Mouse (Mus musculus): ENCODE measurements at regions not wholly inside any gene's neighbourhood (a gene's known extent, or its start where the extent isn't known, plus 50 kb on each side); places are given as distances from the start of the nearest gene placed in this dataset.

- DNase-seq, result no peak
Measured at GRCm38 (mm10) chr6:93130946-93131685, 187.8 kb upstream of the Adamts9 start.

GRCm38 (mm10) chr6:93119482-93119881, 176.2 kb upstream of the Adamts9 start:
- no peak for DNase-seq

- no peak for DNase-seq
Measured at GRCm38 (mm10) chr6:93113361-93113760, 170.1 kb upstream of the Adamts9 start.

DNA sequence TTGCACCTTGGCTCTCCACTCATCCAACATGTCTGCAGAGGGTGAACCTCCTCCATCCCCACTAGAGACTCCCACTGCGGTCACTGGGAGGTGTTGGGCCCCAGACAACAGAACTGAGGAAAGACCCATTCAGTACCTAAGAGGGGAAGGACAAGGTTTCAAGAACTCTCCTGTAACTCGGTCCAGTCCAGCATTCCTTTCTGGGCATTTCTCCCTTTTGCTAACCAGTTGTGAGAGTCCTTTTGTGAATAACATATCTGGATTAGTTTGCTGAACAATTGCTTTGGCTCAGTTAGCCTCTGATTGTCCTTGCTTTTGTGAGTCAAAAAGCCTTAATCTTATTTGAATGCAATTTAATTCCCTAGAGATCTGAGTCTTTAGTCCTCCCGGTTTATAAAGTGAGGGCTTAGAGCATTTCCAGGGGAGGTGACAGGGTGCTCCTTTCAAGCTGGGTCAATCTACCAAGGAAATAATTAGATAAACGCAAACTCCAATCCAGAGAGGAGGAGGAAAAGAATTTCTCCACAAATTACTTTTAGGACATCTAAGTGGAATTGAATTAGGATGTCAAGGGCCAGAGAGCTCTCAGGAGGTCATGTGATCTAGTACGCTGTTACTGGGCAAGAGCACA, 151.6 kb upstream of the Adamts9 start:
- DNase-seq, result no peak

- no peak for DNase-seq
Measured at GRCm38 (mm10) chr6:93093770-93094169, 150.5 kb upstream of the Adamts9 start.

- no peak for DNase-seq
Measured at GRCm38 (mm10) chr6:93087329-93087728, 144.0 kb upstream of the Adamts9 start.

DNA sequence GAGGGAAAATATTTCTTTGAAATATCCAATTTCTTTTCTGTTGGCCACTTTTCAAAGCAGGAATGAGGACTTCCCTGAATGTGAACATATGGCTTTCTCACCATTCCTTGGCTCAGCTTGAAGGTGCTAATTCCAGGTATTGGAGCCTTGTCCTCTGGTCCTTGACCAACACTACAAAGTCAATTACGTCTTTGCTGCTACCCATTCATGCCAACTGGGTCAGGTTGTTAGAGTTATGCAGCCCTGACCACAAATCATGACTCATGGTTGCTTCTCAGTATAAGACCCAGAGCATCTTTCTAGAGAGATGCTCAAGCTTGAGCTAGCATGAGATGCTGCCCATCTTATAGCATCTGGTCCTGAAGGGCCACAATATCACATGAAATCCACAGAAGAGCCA, 141.0 kb upstream of the Adamts9 start:
- no peak for DNase-seq

DNA sequence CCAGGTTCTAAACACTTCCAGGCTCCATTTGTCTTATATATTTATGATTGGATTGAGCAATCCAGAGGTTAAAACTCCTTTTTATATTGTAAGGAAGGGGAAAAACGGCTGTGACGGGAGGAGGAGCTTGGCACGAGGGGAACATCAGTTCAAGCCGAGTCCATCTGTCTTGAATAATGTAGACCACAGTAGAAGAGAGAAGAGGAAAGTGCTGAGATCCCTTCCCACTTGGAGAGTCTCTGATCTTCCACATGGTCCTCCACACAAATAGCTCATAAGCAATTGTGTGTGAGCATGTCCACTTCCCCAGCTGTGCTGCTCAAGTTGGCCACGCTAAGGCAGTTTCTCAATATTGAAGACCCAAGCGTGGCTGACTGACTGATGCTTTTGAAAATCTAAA, 140.4 kb upstream of the Adamts9 start:
- no peak for DNase-seq

DNA sequence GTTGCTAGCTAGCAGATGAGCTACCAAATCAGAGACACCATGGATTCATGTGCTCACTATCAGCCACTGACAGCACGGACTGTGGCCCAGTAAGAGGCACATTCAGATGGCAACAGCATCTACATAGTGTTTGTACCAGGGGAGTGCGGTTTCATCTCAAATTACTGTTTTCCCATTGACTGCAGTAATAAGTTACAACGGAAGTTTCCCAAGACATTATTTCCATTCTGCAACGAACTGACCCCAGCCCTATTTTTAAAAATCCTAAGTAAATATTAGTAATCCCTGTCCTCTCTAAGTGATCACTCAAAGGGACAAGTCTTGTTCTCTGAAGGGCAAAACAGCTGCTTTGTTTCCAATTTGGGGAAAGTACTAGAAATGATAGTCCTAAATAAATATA, 138.9 kb upstream of the Adamts9 start:
- no peak for DNase-seq

DNA sequence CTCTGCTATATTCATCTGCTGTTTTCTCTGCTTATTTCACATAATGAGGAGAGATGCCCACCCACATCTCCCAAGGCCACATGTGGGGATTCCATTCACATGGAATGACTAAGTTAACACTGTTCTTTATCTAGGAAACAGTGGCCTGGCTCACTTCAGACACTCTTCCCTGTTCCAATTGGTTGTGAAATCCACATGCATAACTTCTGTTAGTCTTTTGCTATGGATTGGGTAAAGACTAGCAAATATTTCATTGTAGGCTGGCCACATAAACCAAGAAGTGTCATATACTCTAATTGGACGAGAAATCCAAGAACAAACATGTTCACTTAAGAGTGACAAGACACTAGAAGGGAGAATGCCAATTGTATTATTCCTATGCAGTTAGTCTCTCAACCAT, 133.4 kb upstream of the Adamts9 start:
- no peak for DNase-seq

DNA sequence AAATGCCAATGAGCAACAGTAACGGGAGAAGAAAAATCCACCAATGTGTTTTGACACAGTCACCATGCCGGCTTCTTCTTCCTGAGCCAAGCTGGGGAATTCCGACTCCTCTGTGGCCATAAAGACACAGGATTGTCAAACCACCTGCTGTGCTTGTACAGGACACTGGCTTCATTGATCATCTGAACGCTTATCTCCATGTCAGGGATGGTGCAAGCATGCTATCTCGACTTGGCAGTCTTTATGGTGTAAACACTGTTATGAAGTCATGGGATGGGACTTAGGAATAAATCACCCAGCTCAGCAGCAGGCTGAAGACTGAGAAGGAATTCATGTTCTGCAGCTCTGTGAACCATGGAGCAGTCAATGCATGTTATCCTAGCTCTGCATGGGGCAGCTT, 132.6 kb upstream of the Adamts9 start:
- no peak for DNase-seq

- DNase-seq, result no peak
Measured at GRCm38 (mm10) chr6:93075011-93075410, 131.7 kb upstream of the Adamts9 start.

GRCm38 (mm10) chr6:93070916-93071315, 127.6 kb upstream of the Adamts9 start:
- DNase-seq, result no peak

- DNase-seq, result no peak
Measured at GRCm38 (mm10) chr6:93067808-93068207, 124.5 kb upstream of the Adamts9 start.

- peak; percentile 38 to 66 for DNase-seq
Measured at GRCm38 (mm10) chr6:93066553-93067376, 123.5 kb upstream of the Adamts9 start.

- DNase-seq, result peak; percentile 58 to 75
Measured at GRCm38 (mm10) chr6:93065917-93066552, 122.7 kb upstream of the Adamts9 start.

DNA sequence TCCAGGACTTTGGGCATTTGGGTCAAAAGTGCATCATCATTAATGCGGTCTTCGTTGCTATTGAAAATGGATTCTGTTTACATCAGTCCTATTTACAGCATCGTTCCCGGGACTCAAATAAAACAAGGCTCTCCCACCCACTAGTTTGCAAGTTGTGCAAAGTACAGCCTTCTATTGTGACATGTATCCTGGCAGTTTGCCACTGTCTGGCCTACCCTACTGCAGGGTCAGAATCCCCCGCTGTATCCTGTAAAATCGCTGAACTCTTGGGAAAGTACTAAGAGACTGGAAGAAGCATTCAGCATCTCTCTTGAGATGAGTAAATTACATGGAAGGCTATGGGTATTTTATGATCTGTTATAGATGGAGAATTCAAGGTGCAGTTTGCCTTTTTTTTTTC, 122.1 kb upstream of the Adamts9 start:
- DNase-seq, result peak; percentile 49 to 66

GRCm38 (mm10) chr6:93064366-93064765, 121.1 kb upstream of the Adamts9 start:
- DNase-seq, result peak; percentile 14 to 15

- DNase-seq, result no peak
Measured at GRCm38 (mm10) chr6:93061741-93062140, 118.4 kb upstream of the Adamts9 start.

GRCm38 (mm10) chr6:93045524-93045923, 102.2 kb upstream of the Adamts9 start:
- DNase-seq, result no peak

DNA sequence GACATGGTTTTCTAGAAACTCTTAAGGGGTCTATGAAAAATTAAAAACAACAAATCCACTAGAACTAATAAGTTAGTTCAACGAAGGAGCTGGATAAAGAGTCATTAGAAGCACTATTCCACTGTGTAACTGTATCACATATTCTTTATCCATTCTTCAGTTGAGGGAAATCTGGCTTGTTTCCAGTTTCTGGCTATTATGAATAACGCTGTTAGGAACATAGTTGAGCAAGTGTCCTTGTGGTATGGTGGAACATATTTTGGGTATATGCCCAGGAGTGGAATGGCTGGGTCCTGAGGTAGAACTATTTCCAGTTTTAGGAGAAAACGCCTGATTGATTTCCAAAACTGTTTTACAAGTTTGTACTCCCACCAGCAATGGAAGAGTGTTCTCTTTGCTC, 97.7 kb upstream of the Adamts9 start:
- DNase-seq, result no peak

- no peak for DNase-seq
Measured at GRCm38 (mm10) chr6:93031812-93032330, 88.6 kb upstream of the Adamts9 start.

Measured in kidney, postnatal 4 days (tissue).